Mouse (Mus musculus) neural tube, embryonic 13.5 days (tissue): Measurements from ENCODE around the gene Ctss. TPM values are rescaled to one million over a fixed set of nuclear protein-coding genes. Genes with fewer than 3 reads are reported as not detected.

Experiments used
- ATAC-seq: fragments of 200-750 bp; cut with Nextera tagmentation; 2 replicates; pipeline ENCODE4 v1.8.0; 2017; ENCODE audit warnings: low read depth, mild to moderate bottlenecking, moderate TSS enrichment, moderate library complexity
- H3K27ac ChIP-seq: fragments of 300-500 bp; sonication (generic); replicated peaks from 2 replicates; pipeline ENCODE4 v1.5.1; 2015; ENCODE audit warnings: moderate library complexity, mild to moderate bottlenecking, inconsistent platforms
- H3K27me3 ChIP-seq: fragments of 300-500 bp; sonication (generic); 2 replicates; pipeline ENCODE4 v1.6.1; 2015; ENCODE audit warnings: mild to moderate bottlenecking, inconsistent platforms
- H3K36me3 ChIP-seq: fragments of 300-500 bp; sonication (generic); 2 replicates; pipeline ENCODE4 v1.6.1; 2015; ENCODE audit warnings: mild to moderate bottlenecking, inconsistent platforms
- H3K4me1 ChIP-seq: fragments of 300-500 bp; sonication (generic); replicated peaks from 2 replicates; pipeline ENCODE4 v1.6.1; 2015; ENCODE audit warnings: inconsistent platforms
- H3K4me2 ChIP-seq: fragments of 300-500 bp; sonication (generic); 2 replicates; pipeline ENCODE4 v1.6.1; 2015; ENCODE audit warnings: inconsistent platforms, mild to moderate bottlenecking, moderate library complexity
- H3K4me3 ChIP-seq: fragments of 300-500 bp; sonication (generic); 2 replicates; pipeline ENCODE4 v1.5.1; 2015; ENCODE audit warnings: mild to moderate bottlenecking, inconsistent platforms
- H3K9ac ChIP-seq: fragments of 300-500 bp; sonication (generic); 2 replicates; pipeline ENCODE4 v1.6.1; 2015; ENCODE audit warnings: moderate library complexity, mild to moderate bottlenecking, inconsistent platforms
- H3K9me3 ChIP-seq: fragments of 300-500 bp; sonication (generic); 2 replicates; pipeline ENCODE4 v1.6.1; 2016; ENCODE audit warnings: inconsistent platforms
- WGBS: fragments of 180-500 bp; shearing (Covaris S2); methylation state at CpG from one replicate; pipeline ENCODE4 v1.1.7; 2015; 5-methylcytosine and 5-hydroxymethylcytosine counted together
- polyA plus RNA-seq: library from polyadenylated mRNA; unstranded; fragments of >200 nt; fragmentation: Nextera tagmentation; extraction: Ambion mirVana; gene quantifications from 2 replicates; pipeline ENCODE4 v1.2.1, GENCODE M21; 2015

Ctss gene
- polyA plus RNA-seq, 1 experiment from 2014 or later = 18.9 TPM

GRCm38 (mm10) chr3:95588604-95589086, 62.1 kb downstream of the Ctss start, which contains the start of gene Golph3l:
Gene Golph3l (plus strand): TSS chr3:95588934.
- no peaks in the 10 kb centered on the region for H3K9me3 ChIP-seq
- H3K4me2 ChIP-seq = peak within 1 kb of the TSS; percentile 68
- peak; percentile 100 for ATAC-seq
- H3K36me3 ChIP-seq = peaks cover 13% of the 10 kb centered on the region
- H3K27ac ChIP-seq = peak within 1 kb of the TSS; percentile 72
- H3K4me3 ChIP-seq = peak within 1 kb of the TSS; percentile 77
- 0% methylated on average over 12 of the region's 12 CpGs for WGBS
- H3K9ac ChIP-seq = peak within 1 kb of the TSS; percentile 78
- H3K27me3 ChIP-seq = no peaks in the 10 kb centered on the region
- H3K4me1 ChIP-seq = peaks cover 6% of the 10 kb centered on the region

GRCm38 (mm10) chr3:95598734-95599133, 72.1 kb downstream of the Ctss start:
- Histone ChIP-seq H3K4me2 (no peak overlapping the region), H3K4me3 (no peak overlapping the region), H3K4me1 (no peaks in the 10 kb centered on the region), H3K27ac (no peak overlapping the region), H3K36me3 (peaks cover 31% of the 10 kb centered on the region), H3K9ac (no peak overlapping the region), H3K27me3 (no peaks in the 10 kb centered on the region), H3K9me3 (no peaks in the 10 kb centered on the region)
- no peak for ATAC-seq

DNA sequence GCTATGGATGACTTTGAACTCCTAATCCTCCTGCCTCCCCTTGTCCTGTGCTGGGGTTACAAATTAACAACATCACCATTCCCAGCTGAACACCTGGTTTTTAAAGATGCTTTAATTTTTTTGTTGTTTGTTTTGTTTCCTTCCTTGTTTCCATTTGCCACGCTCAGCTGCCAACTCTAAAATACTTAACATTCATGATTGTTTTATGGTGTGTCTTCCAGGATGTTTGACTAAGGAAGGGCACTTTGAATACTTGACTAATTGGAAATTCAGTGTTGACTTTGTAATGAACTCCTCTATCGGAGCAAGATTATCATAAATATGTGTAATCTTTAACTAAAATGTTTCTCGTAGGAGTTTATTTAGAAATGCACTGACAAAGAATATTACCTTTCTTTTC, 74.7 kb downstream of the Ctss start:
- H3K36me3 ChIP-seq = peaks cover 22% of the 10 kb centered on the region
- no peak overlapping the region for H3K4me3 ChIP-seq
- no peak overlapping the region for H3K9ac ChIP-seq
- H3K9me3 ChIP-seq = no peaks in the 10 kb centered on the region
- 89% methylated on average over 3 of the region's 3 CpGs for WGBS
- no peaks in the 10 kb centered on the region for H3K4me1 ChIP-seq
- no peaks in the 10 kb centered on the region for H3K27me3 ChIP-seq
- ATAC-seq = no peak
- H3K27ac ChIP-seq = no peak overlapping the region
- no peak overlapping the region for H3K4me2 ChIP-seq

Other genes with a start within 250 kb of the Ctss start
- gene Mindy1, start 245.4 kb upstream of the Ctss start, polyA plus RNA-seq = 49.3 and 52.7 TPM in 2 replicates
- gene Prune1, start 244.7 kb upstream of the Ctss start, polyA plus RNA-seq = 46.3 and 47.1 TPM in 2 replicates
- gene Anxa9, start 219.6 kb upstream of the Ctss start, polyA plus RNA-seq = 0.26 and 0.57 TPM in 2 replicates
- 96.7 and 104 TPM in 2 replicates for gene Cers2, start 212.0 kb upstream of the Ctss start, polyA plus RNA-seq
- gene Setdb1, start 169.6 kb upstream of the Ctss start, polyA plus RNA-seq = 43.0 and 44.6 TPM in 2 replicates
- not detected in 2 replicates for gene 4930558C23Rik, start 123.9 kb upstream of the Ctss start, polyA plus RNA-seq
- gene Arnt, start 92.4 kb upstream of the Ctss start, polyA plus RNA-seq = 19.2 and 22.7 TPM in 2 replicates
- 13.3 and 19.2 TPM in 2 replicates for gene Ctsk, start 27.5 kb upstream of the Ctss start, polyA plus RNA-seq
- not detected in 2 replicates for gene Hormad1, start 32.9 kb downstream of the Ctss start, polyA plus RNA-seq
- gene Golph3l, start 62.1 kb downstream of the Ctss start, polyA plus RNA-seq = 33.6 and 34.3 TPM in 2 replicates
- gene Ensa, start 98.2 kb downstream of the Ctss start, polyA plus RNA-seq = 96.1 and 104 TPM in 2 replicates
- 57.1 and 58.8 TPM in 2 replicates for gene Mcl1, start 132.0 kb downstream of the Ctss start, polyA plus RNA-seq
- 0.71 and 1.4 TPM in 2 replicates for gene Adamtsl4, start 161.1 kb downstream of the Ctss start, polyA plus RNA-seq
- 13.1 and 16.6 TPM in 2 replicates for gene Ecm1, start 212.8 kb downstream of the Ctss start, polyA plus RNA-seq
- gene Tars2, start 233.4 kb downstream of the Ctss start, polyA plus RNA-seq = 36.9 and 39.2 TPM in 2 replicates